Mouse (Mus musculus) forebrain, postnatal 0 days (tissue): ENCODE measurements at regions not wholly inside any gene's neighbourhood (a gene's known extent, or its start where the extent isn't known, plus 50 kb on each side); places are given as distances from the start of the nearest gene placed in this dataset.

Experiments used
- ATAC-seq: fragments of 200-750 bp; cut with Nextera tagmentation; 2 replicates; pipeline ENCODE4 v1.8.0; 2017; ENCODE audit warnings: mild to moderate bottlenecking, moderate library complexity
- DNase-seq: peaks from one replicate; pipeline ENCODE4 v3.0.0-alpha.2; 2015
- H3K27ac ChIP-seq: fragments of 300-500 bp; sonication (generic); 2 replicates; pipeline ENCODE4 v1.5.1; 2014; ENCODE audit warnings: low read depth, mild to moderate bottlenecking, antibody characterized with exemption, low read length, moderate library complexity, mixed read lengths
- H3K27me3 ChIP-seq: fragments of 300-500 bp; sonication (generic); 2 replicates; pipeline ENCODE4 v1.6.1; 2014; ENCODE audit warnings: mild to moderate bottlenecking, low read length, mixed read lengths; ENCODE audit not compliant: insufficient read depth
- H3K36me3 ChIP-seq: fragments of 300-500 bp; sonication (generic); 2 replicates; pipeline ENCODE4 v1.6.1; 2014; ENCODE audit warnings: mild to moderate bottlenecking, moderate library complexity; ENCODE audit not compliant: insufficient read depth
- H3K4me1 ChIP-seq: fragments of 300-500 bp; sonication (generic); 2 replicates; pipeline ENCODE4 v1.6.1; 2014; ENCODE audit warnings: antibody characterized with exemption; ENCODE audit not compliant: insufficient read depth
- H3K4me2 ChIP-seq: fragments of 300-500 bp; sonication (generic); 2 replicates; pipeline ENCODE4 v1.6.1; 2014; ENCODE audit warnings: low read depth, mild to moderate bottlenecking, moderate library complexity
- H3K4me3 ChIP-seq: fragments of 300-500 bp; sonication (generic); 2 replicates; pipeline ENCODE4 v1.5.1; 2014; ENCODE audit warnings: low read depth, low read length, mixed read lengths
- H3K9ac ChIP-seq: fragments of 300-500 bp; sonication (generic); 2 replicates; pipeline ENCODE4 v1.6.1; 2014; ENCODE audit warnings: mild to moderate bottlenecking
- H3K9me3 ChIP-seq: fragments of 300-500 bp; sonication (generic); 2 replicates; pipeline ENCODE4 v1.6.1; 2016; ENCODE audit warnings: low read length
- CTCF ChIP-seq: sonication (generic); IDR thresholded peaks from 2 replicates; pipeline ENCODE4 v1.5.1; 2016; ENCODE audit warnings: antibody characterized with exemption, control low read depth, low read depth
- WGBS: fragments of 180-500 bp; shearing (Covaris S2); extraction: QIAGEN DNeasy Blood & Tissue Kit; methylation state at CpG from one replicate; pipeline ENCODE4 v1.1.7; 2014; 5-methylcytosine and 5-hydroxymethylcytosine counted together

- H3K4me3 ChIP-seq, result no peak overlapping the region
- no peak overlapping the region for H3K9ac ChIP-seq
- no peak for TF ChIP-seq CTCF
- DNase-seq (no peak), ATAC-seq (no peak)
- no peaks in the 10 kb centered on the region for H3K4me1 ChIP-seq
- no peaks in the 10 kb centered on the region for H3K36me3 ChIP-seq
- WGBS, result 24% methylated on average over 2 of the region's 2 CpGs
- no peak overlapping the region for H3K27ac ChIP-seq
- no peak overlapping the region for H3K4me2 ChIP-seq
- no peaks in the 10 kb centered on the region for H3K27me3 ChIP-seq
- no peaks in the 10 kb centered on the region for H3K9me3 ChIP-seq
These were observed 66.2 kb upstream of the Bnc2 start for GRCm38 (mm10) chr4:84741301-84741700.

- ATAC-seq (no peak), DNase-seq (no peak)
- no peaks in the 10 kb centered on the region for H3K27me3 ChIP-seq
- no peak overlapping the region for H3K4me2 ChIP-seq
- TF ChIP-seq CTCF, result no peak
- WGBS, result 76% methylated on average over 3 of the region's 3 CpGs
- H3K9ac ChIP-seq, result no peak overlapping the region
- H3K9me3 ChIP-seq, result no peaks in the 10 kb centered on the region
- no peaks in the 10 kb centered on the region for H3K4me1 ChIP-seq
- no peaks in the 10 kb centered on the region for H3K36me3 ChIP-seq
- no peak overlapping the region for H3K27ac ChIP-seq
- H3K4me3 ChIP-seq, result no peak overlapping the region
These were observed 65.7 kb upstream of the Bnc2 start for GRCm38 (mm10) chr4:84740816-84741215.
